Mouse (Mus musculus): ENCODE data around the gene Celf2. TPM values are rescaled to one million over a fixed set of nuclear protein-coding genes. Genes with fewer than 3 reads are reported as not detected.

Celf2 gene
- polyA plus RNA-seq, 1 experiment from 2014 or later: 182 TPM

DNA sequence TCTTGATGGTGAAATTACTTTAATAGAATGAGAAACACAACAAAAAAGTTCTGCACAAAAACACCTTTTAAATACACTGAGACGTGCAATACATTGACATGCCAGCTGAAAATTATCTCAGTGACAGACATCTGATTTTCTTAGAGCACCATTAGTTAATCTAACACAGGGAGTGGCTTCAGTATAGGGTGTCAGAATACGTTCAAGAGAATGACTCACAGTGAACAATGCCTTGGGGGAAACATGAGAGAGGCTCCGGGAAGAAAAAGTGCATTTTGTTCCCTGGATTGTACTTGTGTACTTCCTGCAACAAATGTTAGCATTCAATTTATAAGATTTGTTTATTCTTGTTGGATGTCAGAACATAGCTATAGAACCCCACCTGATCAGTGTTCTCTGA, 487.2 kb downstream of the Celf2 start:
- H3K9ac ChIP-seq (replicated peaks): no peak overlapping the region
- H3K4me2 ChIP-seq (replicated peaks): no peak overlapping the region
- 55% methylated on average over 3 of the region's 3 CpGs for WGBS
- no peaks in the 10 kb centered on the region; the same call in 1 of the 2 replicates for H3K4me1 ChIP-seq (replicated peaks)
- no peak overlapping the region for H3K4me3 ChIP-seq (replicated peaks)
- no peaks in the 10 kb centered on the region for H3K9me3 ChIP-seq
- H3K36me3 ChIP-seq: no peaks in the 10 kb centered on the region
- ATAC-seq: no peak
- no peak overlapping the region for H3K27ac ChIP-seq
- H3K27me3 ChIP-seq: no peaks in the 10 kb centered on the region

DNA sequence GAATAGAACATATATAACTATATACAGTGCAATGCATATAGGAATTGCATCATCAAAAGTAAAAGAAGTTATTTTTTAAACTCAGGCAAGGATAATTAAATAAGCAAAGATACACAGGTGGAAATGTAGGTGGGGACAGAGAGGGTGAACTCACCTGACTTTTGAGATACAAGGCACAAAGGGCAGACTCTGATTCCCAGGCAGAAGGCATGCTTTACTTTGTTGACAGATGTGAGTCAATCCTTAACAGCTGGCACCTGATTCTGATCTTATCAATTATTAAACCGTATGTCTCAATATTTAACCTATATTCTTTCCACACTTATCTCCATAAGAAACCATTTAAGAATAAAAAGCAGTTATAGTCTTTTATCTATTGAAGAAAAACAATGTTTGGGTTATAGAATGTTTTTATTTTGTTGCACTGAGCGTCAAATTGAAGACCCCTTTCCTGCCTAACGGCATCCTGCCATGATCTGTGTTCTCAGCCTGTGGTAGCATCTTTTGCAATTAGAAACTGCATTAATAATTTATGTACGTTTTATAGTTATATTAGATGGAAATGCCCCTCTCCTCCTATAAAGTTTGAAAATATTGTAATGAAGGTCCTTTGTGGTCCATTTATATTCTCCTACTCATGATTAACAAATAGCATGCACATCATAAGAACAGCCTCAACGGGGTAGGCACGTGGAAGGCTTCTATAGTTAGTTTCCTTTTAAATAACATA, 491.8 kb downstream of the Celf2 start:
- ATAC-seq: no peak
- Histone ChIP-seq H3K4me1 (replicated peaks) (no peaks in the 10 kb centered on the region; the same call in 1 of the 2 replicates), H3K9ac (replicated peaks) (no peak overlapping the region), H3K36me3 (no peaks in the 10 kb centered on the region), H3K4me2 (replicated peaks) (no peak overlapping the region), H3K4me3 (replicated peaks) (no peak overlapping the region), H3K27ac (no peak overlapping the region), H3K27me3 (no peaks in the 10 kb centered on the region), H3K9me3 (no peaks in the 10 kb centered on the region)
- WGBS: 90% methylated on average over 6 of the region's 6 CpGs

DNA sequence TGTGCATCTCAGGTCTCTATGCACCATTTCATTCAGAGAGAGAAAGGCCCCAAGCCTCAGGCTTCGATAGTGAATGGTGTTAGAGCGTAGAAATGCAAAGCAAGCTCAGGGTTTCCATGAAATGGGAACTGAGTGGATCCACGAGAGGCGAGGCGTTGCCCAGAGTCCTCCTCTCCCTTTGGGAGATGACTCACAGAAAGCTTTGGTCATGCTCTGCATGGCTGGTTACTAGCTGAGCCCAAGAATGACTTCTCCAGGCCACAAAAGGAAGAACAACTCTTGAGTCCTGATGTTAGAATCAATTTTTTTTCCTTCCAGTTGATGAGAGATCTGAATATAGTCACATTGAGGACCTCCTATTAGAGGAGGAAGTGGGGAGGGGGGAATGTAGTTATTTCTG, 496.2 kb downstream of the Celf2 start:
- Histone ChIP-seq H3K4me1 (replicated peaks) (no peaks in the 10 kb centered on the region), H3K9me3 (no peaks in the 10 kb centered on the region), H3K36me3 (no peaks in the 10 kb centered on the region), H3K4me3 (replicated peaks) (no peak overlapping the region), H3K27me3 (no peaks in the 10 kb centered on the region), H3K27ac (no peak overlapping the region), H3K4me2 (replicated peaks) (no peak overlapping the region), H3K9ac (replicated peaks) (no peak overlapping the region)
- WGBS: 88% methylated on average over 5 of the region's 5 CpGs
- ATAC-seq: no peak

DNA sequence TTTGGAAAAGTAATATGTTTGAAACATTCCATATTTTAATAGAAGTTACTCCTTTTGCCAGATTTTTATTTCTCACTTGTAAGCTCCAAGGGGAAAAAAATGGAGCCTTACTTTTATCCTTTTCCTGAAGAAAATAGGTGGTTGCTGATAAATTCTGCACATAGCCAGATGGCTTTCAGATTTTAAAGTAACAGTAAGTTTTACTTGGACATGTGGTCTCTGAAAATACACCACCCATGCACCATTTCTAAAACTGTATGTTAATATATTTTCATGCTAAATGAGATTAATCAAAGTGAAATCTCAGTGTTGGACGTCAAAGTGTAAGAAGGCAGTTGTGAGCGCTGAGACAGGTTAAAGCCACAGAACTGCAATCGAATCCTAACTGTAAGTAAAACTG, 502.5 kb downstream of the Celf2 start:
- Histone ChIP-seq H3K27ac (no peak overlapping the region), H3K36me3 (no peaks in the 10 kb centered on the region), H3K4me2 (replicated peaks) (no peak overlapping the region), H3K27me3 (no peaks in the 10 kb centered on the region), H3K9me3 (no peaks in the 10 kb centered on the region), H3K4me3 (replicated peaks) (no peak overlapping the region), H3K4me1 (replicated peaks) (peaks cover 5% of the 10 kb centered on the region), H3K9ac (replicated peaks) (no peak overlapping the region)
- 78% methylated on average over 3 of the region's 3 CpGs for WGBS
- no peak for ATAC-seq

DNA sequence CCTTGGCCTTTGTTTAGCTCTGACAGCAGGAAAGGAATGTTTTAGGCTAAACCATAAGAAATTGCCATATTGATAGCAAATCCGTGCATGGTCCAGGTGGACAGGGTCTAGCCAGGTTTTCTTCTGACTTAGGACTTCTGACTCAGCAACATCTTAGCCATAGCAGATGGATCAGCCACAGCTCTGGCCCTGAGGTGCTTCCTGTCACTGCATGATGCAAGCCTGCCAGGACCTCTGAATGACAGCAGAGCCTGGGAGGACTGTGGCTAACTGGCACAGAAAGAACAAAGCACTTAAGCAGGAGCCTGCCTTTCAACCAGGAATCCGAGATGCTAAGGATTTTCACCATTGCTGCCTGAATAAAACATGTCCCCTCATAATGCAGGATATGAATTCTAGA, 507.4 kb downstream of the Celf2 start:
- ATAC-seq: peak; percentile 79; the same call in 1 of the 2 replicates

DNA sequence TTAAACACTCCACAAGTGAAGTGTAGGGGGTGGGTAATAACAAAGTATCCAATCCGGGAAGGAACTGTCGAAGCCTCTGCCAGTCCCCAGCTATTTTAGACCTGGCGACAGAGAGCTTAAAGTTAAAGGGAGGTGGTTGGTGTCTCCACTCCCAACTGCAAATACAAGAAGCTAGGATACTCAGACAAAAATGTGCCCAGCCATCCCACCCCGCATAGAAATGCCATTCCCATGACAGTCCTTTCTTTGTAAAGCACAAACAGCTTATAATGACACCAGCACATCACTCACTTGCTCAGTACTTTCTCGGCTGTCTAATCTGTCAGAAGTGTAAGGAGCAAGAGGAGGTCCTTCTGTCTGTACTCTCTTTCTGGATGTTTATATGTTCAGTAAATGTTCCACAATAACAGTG, 518.3 kb downstream of the Celf2 start:
- Histone ChIP-seq H3K9ac (replicated peaks) (no peak overlapping the region), H3K4me3 (replicated peaks) (no peak overlapping the region), H3K27ac (no peak overlapping the region), H3K27me3 (no peaks in the 10 kb centered on the region), H3K4me2 (replicated peaks) (no peak overlapping the region), H3K9me3 (no peaks in the 10 kb centered on the region; the same call in 1 of the 2 replicates), H3K4me1 (replicated peaks) (no peaks in the 10 kb centered on the region), H3K36me3 (no peaks in the 10 kb centered on the region)
- WGBS: 76% methylated on average over 5 of the region's 5 CpGs
- ATAC-seq: no peak

More for the DNA sequence above, 507.4 kb downstream of the Celf2 start:
- Histone ChIP-seq H3K4me1 (replicated peaks) (peaks cover 8% of the 10 kb centered on the region), H3K9me3 (no peaks in the 10 kb centered on the region), H3K4me2 (replicated peaks) (no peak overlapping the region), H3K36me3 (no peaks in the 10 kb centered on the region), H3K9ac (replicated peaks) (no peak overlapping the region), H3K4me3 (replicated peaks) (no peak overlapping the region), H3K27me3 (no peaks in the 10 kb centered on the region), H3K27ac (peak overlapping the region; percentile 39; the same call in 1 of the 2 replicates)
- WGBS: 17% methylated on average over 2 of the region's 2 CpGs

DNA sequence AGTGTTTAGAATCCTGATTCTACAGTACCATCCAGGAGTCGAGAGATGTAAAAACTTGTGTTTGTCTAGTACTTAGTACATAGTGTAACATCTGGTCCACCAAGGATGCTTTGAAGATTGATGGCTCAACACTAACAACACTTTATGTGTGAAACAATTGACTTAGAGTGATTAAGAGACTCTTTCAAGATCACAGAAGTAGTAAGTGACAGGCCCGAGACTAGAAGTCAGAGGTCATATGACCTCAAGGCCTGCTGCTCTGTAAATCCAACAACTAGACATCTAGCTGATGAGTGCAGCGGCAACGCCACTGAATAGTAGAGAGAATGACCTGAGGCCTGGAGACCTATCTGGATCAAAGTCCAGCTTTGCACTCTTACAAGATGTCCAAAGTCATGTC, 523.7 kb downstream of the Celf2 start:
- H3K27me3 ChIP-seq: no peaks in the 10 kb centered on the region
- no peak overlapping the region for H3K4me3 ChIP-seq (replicated peaks)
- ATAC-seq: no peak
- H3K9ac ChIP-seq (replicated peaks): no peak overlapping the region
- no peaks in the 10 kb centered on the region for H3K4me1 ChIP-seq (replicated peaks)
- no peak overlapping the region for H3K4me2 ChIP-seq (replicated peaks)
- no peaks in the 10 kb centered on the region for H3K36me3 ChIP-seq
- WGBS: 48% methylated on average over 4 of the region's 4 CpGs
- H3K27ac ChIP-seq: no peak overlapping the region
- H3K9me3 ChIP-seq: no peaks in the 10 kb centered on the region

DNA sequence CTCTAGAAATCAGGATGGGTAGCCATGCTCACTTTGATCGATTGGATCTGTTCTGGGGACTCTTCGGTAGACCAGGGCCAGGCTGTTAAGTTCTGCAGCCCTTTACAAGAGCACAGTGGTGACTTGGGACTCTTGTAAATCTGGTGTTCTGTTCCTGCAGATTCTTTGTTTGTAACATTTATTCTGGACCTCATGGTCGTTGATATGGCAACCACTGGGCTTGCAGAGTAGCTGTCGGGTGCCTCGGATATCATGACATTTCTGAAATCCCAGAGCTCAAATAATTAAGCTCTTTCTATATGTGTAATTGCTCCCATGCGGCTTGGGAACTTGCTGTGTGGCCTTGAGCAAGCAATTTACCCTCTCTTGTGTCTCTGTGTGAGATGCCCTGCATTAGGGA, 525.5 kb downstream of the Celf2 start:
- H3K9me3 ChIP-seq: no peaks in the 10 kb centered on the region
- no peaks in the 10 kb centered on the region for H3K4me1 ChIP-seq (replicated peaks)
- no peaks in the 10 kb centered on the region for H3K27me3 ChIP-seq
- 57% methylated on average over 6 of the region's 6 CpGs for WGBS
- no peak overlapping the region for H3K27ac ChIP-seq
- no peak overlapping the region for H3K4me2 ChIP-seq (replicated peaks)
- H3K9ac ChIP-seq (replicated peaks): no peak overlapping the region
- ATAC-seq: no peak
- H3K36me3 ChIP-seq: no peaks in the 10 kb centered on the region
- no peak overlapping the region for H3K4me3 ChIP-seq (replicated peaks)

DNA sequence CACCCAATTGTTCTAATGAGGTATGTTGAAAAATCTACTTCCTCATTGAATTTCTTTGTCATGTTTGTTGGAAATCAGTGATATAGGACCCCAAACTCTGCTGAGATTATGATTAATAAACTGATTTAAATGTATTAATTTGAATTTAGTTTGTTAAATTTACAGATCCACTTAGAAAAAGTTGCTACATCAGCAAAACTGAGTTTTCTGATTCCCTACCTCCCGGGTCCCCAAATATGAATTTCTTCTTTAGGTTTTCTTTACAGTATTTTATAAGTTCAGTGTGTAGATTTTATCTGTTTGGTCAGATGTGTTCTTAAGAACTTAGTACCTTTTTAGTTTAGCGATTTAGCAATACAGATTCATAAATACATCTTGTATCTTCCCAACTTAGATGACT, 533.1 kb downstream of the Celf2 start:
- H3K36me3 ChIP-seq: no peaks in the 10 kb centered on the region
- no peak for ATAC-seq
- H3K4me3 ChIP-seq (replicated peaks): no peak overlapping the region
- H3K27me3 ChIP-seq: no peaks in the 10 kb centered on the region
- H3K4me1 ChIP-seq (replicated peaks): no peaks in the 10 kb centered on the region
- H3K9ac ChIP-seq (replicated peaks): no peak overlapping the region
- 93% methylated on average over 2 of the region's 2 CpGs for WGBS
- H3K4me2 ChIP-seq (replicated peaks): no peak overlapping the region
- H3K9me3 ChIP-seq: no peaks in the 10 kb centered on the region
- no peak overlapping the region for H3K27ac ChIP-seq

DNA sequence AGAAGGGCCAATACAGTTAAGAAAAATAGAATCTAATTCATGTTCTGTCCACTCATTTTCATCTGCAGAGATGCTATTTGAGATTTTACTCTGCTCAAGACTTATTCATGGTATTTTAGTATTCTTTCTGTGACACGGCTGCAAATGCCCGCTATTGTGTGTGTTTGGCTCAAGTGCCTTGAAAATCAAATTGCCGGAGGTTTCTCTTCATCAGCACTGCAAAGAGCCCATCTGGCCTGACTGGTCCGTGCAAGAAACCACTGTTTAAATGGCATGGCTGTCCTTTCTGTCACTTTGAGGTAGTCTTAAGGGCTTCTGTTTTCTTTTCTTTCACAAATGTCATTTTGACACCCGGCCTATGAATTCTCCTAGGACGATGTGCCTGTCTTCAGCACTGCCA, 540.1 kb downstream of the Celf2 start:
- Histone ChIP-seq H3K4me1 (replicated peaks) (0 out of 2 replicates have a peak, but pooled peaks cover 5% of the 10 kb centered on the region), H3K36me3 (no peaks in the 10 kb centered on the region), H3K27me3 (no peaks in the 10 kb centered on the region), H3K9ac (replicated peaks) (no peak overlapping the region), H3K4me2 (replicated peaks) (no peak overlapping the region), H3K9me3 (no peaks in the 10 kb centered on the region), H3K27ac (no peak overlapping the region), H3K4me3 (replicated peaks) (no peak overlapping the region)
- no peak for ATAC-seq
- 68% methylated on average over 6 of the region's 6 CpGs for WGBS

DNA sequence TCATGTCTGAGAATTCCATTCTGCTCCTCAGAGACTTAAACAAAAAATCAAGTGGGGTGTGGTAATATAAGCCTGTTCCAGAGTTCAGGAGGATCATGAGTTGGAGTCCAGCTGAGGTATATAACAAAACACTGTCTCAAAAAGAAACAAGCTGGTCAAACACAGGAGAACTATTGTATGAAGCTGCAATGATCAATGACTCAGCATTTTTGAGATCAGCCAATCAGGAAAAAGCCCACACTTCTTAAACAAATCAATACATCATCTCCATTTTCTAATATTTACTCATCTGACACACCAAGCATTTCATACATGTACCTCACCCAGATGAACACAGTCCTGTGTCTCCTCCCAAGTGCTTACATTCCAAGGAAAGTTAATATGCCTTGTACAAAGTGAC, 544.1 kb downstream of the Celf2 start:
- H3K36me3 ChIP-seq: no peaks in the 10 kb centered on the region
- H3K9ac ChIP-seq (replicated peaks): no peak overlapping the region
- ATAC-seq: no peak

DNA sequence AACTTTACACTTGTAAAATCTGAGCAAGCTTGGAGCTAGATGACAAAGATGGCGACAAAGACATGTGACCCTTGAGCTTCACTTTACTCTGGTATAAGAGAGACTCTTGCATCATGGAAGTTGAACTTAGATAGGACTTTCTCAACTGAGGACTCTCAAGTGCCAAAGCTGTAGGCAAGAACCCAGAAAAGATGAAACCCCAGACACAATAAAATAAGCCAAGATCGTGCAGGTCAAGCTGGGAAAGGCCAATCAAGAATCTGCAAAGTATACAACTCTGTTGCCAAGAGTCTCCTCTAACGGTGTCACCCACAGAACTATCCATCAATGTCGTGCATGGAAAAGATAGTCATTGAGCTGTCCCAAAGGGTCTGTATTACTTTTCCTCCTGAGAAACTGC, 558.7 kb downstream of the Celf2 start:
- no peak overlapping the region for H3K27ac ChIP-seq
- 93% methylated on average over 4 of the region's 4 CpGs for WGBS
- no peak overlapping the region for H3K4me3 ChIP-seq (replicated peaks)
- no peaks in the 10 kb centered on the region for H3K4me1 ChIP-seq (replicated peaks)
- H3K36me3 ChIP-seq: no peaks in the 10 kb centered on the region
- H3K4me2 ChIP-seq (replicated peaks): no peak overlapping the region
- H3K27me3 ChIP-seq: no peaks in the 10 kb centered on the region
- H3K9me3 ChIP-seq: no peaks in the 10 kb centered on the region
- ATAC-seq: no peak
- no peak overlapping the region for H3K9ac ChIP-seq (replicated peaks)

More for the DNA sequence above, 544.1 kb downstream of the Celf2 start:
- Histone ChIP-seq H3K4me2 (replicated peaks) (no peak overlapping the region), H3K4me1 (replicated peaks) (0 out of 2 replicates have a peak, but pooled peaks cover 5% of the 10 kb centered on the region), H3K27ac (no peak overlapping the region), H3K27me3 (no peaks in the 10 kb centered on the region), H3K9me3 (no peaks in the 10 kb centered on the region), H3K4me3 (replicated peaks) (no peak overlapping the region)
